Comparison of ENCODE assay signal across 27 mouse cellular contexts in the genomic region with DNA sequence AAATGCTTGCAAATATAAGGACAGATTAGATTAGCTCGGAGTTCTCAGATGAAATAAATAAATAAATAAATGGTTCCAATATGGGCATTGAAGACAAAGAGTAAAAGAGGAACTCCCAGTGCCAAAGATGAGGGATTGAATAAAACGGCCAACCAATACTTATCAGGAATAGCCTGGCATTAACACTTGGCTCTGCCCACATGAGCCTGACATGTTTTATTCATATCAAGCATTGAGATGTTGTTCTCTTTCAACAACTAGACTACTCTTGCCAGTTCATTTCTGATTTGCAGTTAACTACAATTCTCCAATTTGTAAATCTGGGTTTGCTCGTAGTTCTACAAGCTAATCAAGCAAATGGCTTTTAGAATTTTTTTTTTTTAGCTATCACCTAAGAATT.
"Had no signal": no experiment of that assay in that cellular context is flagged by ENCODE, and none has a peak within 500 bp of the region (broad histone marks: within the 10 kb centered on the region; RNA-seq: fewer than 3 reads in every experiment).

No protein-coding gene starts in this region.

- H3K27me3 ChIP-seq: embryonic facial prominence, embryonic 12.5 days; embryonic facial prominence, embryonic 13.5 days; embryonic facial prominence, embryonic 15.5 days; forebrain, embryonic 13.5 days had no signal

- DNase-seq: cerebellum, adult 2 months; cerebellum, adult 8-10 months; cerebellum, adult 9-10 months; cerebellum, adult 9-11 months; cerebellum, postnatal 10 days; cerebellum, postnatal 14 days; cerebellum, postnatal 25 days; cerebellum, postnatal 36 days; embryo, embryonic 11 days; forebrain, postnatal 0 days; gastrocnemius, adult 2 months; gastrocnemius, postnatal 10 days; gastrocnemius, postnatal 14 days; gastrocnemius, postnatal 25 days; gastrocnemius, postnatal 36 days; heart, adult 11 months; heart, adult 18-20 months; heart, adult 2 months had no signal

- H3K9me3 ChIP-seq: embryonic facial prominence, embryonic 10.5 days; embryonic facial prominence, embryonic 12.5 days; embryonic facial prominence, embryonic 13.5 days; embryonic facial prominence, embryonic 15.5 days; forebrain, embryonic 10.5 days; forebrain, embryonic 13.5 days; heart, embryonic 10.5 days had no signal

- H3K4me1 ChIP-seq: embryonic facial prominence, embryonic 12.5 days; embryonic facial prominence, embryonic 13.5 days; embryonic facial prominence, embryonic 15.5 days; forebrain, embryonic 13.5 days had no signal

- H3K36me3 ChIP-seq: embryonic facial prominence, embryonic 10.5 days; embryonic facial prominence, embryonic 12.5 days; embryonic facial prominence, embryonic 13.5 days; embryonic facial prominence, embryonic 15.5 days; forebrain, embryonic 10.5 days; heart, embryonic 10.5 days had no signal

- H3K9ac ChIP-seq: embryonic facial prominence, embryonic 12.5 days; embryonic facial prominence, embryonic 13.5 days; embryonic facial prominence, embryonic 15.5 days; forebrain, embryonic 13.5 days; forebrain, postnatal 0 days had no signal

- H3K4me2 ChIP-seq: embryonic facial prominence, embryonic 12.5 days; embryonic facial prominence, embryonic 13.5 days; embryonic facial prominence, embryonic 15.5 days; forebrain, embryonic 13.5 days; heart, embryonic 11.5 days had no signal

- H3K4me3 ChIP-seq: embryonic facial prominence, embryonic 10.5 days; embryonic facial prominence, embryonic 12.5 days; embryonic facial prominence, embryonic 13.5 days; embryonic facial prominence, embryonic 15.5 days; erythroblast, embryonic 14.5 days; forebrain, embryonic 10.5 days; forebrain, embryonic 13.5 days; gastrocnemius, adult 2 months; heart, adult 2 months; heart, embryonic 10.5 days had no signal

- ATAC-seq: forebrain, embryonic 13.5 days; forebrain, postnatal 0 days had no signal

- H3K27ac ChIP-seq: embryonic facial prominence, embryonic 10.5 days; embryonic facial prominence, embryonic 12.5 days; embryonic facial prominence, embryonic 13.5 days; embryonic facial prominence, embryonic 15.5 days; forebrain, embryonic 10.5 days; forebrain, embryonic 13.5 days; gastrocnemius, adult 2 months; heart, adult 2 months; heart, embryonic 10.5 days had no signal
